9 mouse cellular contexts compared by ENCODE assay signal in the genomic region with DNA sequence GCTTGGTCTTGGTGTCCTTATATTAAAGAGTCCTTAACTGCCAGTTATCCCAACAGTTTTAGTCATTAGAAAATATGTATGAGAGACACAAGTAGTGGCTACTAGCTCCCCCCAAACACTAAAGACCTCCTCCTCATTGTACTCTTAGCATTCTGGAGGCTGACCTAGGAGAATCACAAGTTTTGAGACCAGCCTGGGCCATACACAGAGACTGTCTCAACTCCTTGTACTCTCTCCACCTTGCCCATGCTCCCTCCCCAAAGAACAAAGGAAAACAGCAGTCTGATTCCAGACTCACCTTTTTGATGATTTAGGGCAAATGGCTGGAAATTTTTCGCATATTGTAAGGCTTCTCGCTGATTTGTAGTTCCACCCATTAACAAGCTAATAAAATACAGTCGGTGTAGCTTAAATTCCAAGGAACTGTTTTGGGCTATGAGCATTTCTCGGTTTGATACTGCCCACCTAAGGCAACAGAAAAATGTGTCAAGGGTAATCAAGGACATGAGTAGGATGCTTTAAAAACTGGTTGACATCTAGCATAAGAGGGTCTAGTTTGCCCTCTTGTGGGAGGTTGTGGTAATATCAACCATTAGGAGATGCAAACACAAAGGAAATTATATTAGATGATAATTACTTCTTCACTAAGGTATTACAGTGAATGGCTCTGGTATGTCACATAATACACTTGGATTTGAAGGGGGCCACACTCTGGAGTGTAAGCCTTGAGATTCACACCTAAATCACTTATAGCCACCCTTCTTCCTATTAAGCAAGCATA. TPM values are rescaled to one million over a fixed set of nuclear protein-coding genes. Genes with fewer than 3 reads are reported as not detected.
DNase-seq lines count a peak whose midpoint lies in the region; ATAC-seq lines count a peak whose summit lies in the region.
"Had no signal": no experiment of that assay in that cellular context is flagged by ENCODE, and none has a peak within 500 bp of the region (broad histone marks: within the 10 kb centered on the region; RNA-seq: fewer than 3 reads in every experiment).

No protein-coding gene starts in this region.

- 87% methylated on average over 4 of the region's 4 CpGs for WGBS in midbrain, embryonic 11.5 days
- WGBS in midbrain, embryonic 10.5 days = 86% methylated on average over 4 of the region's 4 CpGs

- H3K27me3 ChIP-seq in midbrain, embryonic 11.5 days (ENCODE audit: control insufficient read depth, insufficient read depth, low read length) = no peaks in the 10 kb centered on the region
- no peaks in the 10 kb centered on the region for H3K27me3 ChIP-seq in midbrain, embryonic 10.5 days (ENCODE audit: low read depth, poor library complexity, severe bottlenecking)

- no peak overlapping the region for H3K27ac ChIP-seq in midbrain, embryonic 11.5 days (ENCODE audit: low read depth, low read length)
- H3K27ac ChIP-seq in midbrain, embryonic 10.5 days (replicated peaks) = no peak overlapping the region

- ATAC-seq in midbrain, embryonic 11.5 days (ENCODE audit: low FRiP score) = no peak
- ATAC-seq in inflammation-experienced regulatory T-cells, adult 6 months = peak; percentile 71

- H3K4me1 ChIP-seq in midbrain, embryonic 11.5 days (ENCODE audit: control insufficient read depth, insufficient read depth, low read length) = no peaks in the 10 kb centered on the region
- H3K4me1 ChIP-seq in midbrain, embryonic 10.5 days = no peaks in the 10 kb centered on the region

- peak; percentile 11 to 45 for DNase-seq in heart, adult 18-20 months
- DNase-seq in heart, postnatal 25 days (ENCODE audit: low spot score) = no peak
- peak; percentile 91 for DNase-seq in midbrain, embryonic 11.5 days (ENCODE audit: low spot score, missing footprints)
- DNase-seq in midbrain, embryonic 10.5 days (ENCODE audit: low spot score) = no peak
- peak; percentile 32 for DNase-seq in c-Kit-positive CD71-positive TER-119-negative erythroid progenitor cells, embryonic 14.5 days (ENCODE audit: low read depth)
- DNase-seq in thymus, postnatal 4 days = peak; percentile 36
- DNase-seq in gastrocnemius, postnatal 36 days = no peak

- H3K9me3 ChIP-seq in midbrain, embryonic 11.5 days (ENCODE audit: control insufficient read depth, low read length) = no peaks in the 10 kb centered on the region
- H3K9me3 ChIP-seq in midbrain, embryonic 10.5 days (replicated peaks) = no peaks in the 10 kb centered on the region

- intact Hi-C loops in heart, postnatal 25 days (cut with DNase I) = loop anchor here (5.0 kb wide), 2 partner anchors 232 to 252 kb away; no protein-coding TSS in a partner anchor
- intact Hi-C loops in gastrocnemius, postnatal 36 days (cut with DNase I) = loop anchor here (5.0 kb wide), 1 partner anchor 237 kb away; no protein-coding TSS in a partner anchor

- H3K4me2 ChIP-seq in midbrain, embryonic 11.5 days = no peak overlapping the region

- no peak overlapping the region for H3K9ac ChIP-seq in midbrain, embryonic 11.5 days (ENCODE audit: low read length)

- H3K4me3 ChIP-seq in midbrain, embryonic 11.5 days (ENCODE audit: low read depth, low read length) = no peak overlapping the region
- no peak overlapping the region for H3K4me3 ChIP-seq in midbrain, embryonic 10.5 days

- no peaks in the 10 kb centered on the region for H3K36me3 ChIP-seq in midbrain, embryonic 11.5 days (ENCODE audit: control insufficient read depth, insufficient read depth, low read length)
- H3K36me3 ChIP-seq in midbrain, embryonic 10.5 days = peaks cover 31% of the 10 kb centered on the region

RNA-seq across cellular contexts. Expression of gene Cd8a, which starts 25.8 kb away (rescaled TPM):
- total RNA-seq in heart, adult 18-20 months (2021) = 1 to 10 TPM in 1 of 2 experiments, under 1 TPM in 1; 0.20 to 2.6 TPM
- total RNA-seq in heart, postnatal 25 days (2021) = under 1 TPM in 1 of 2 experiments, not detected in 1; 0.13 TPM
- not detected in 2 replicates for polyA plus RNA-seq in midbrain, embryonic 11.5 days (2014; fragmentation: Nextera tagmentation; extraction: Ambion mirVana)
- polyA plus RNA-seq in midbrain, embryonic 10.5 days (2016; fragmentation: Nextera tagmentation; extraction: Ambion mirVana) = not detected in 2 replicates
- polyA plus RNA-seq in inflammation-experienced regulatory T-cells, adult 6 months (2017; shearing (Covaris generic)) = 1 to 10 TPM in 2 of 3 experiments, under 1 TPM in 1; 0.73 to 3.4 (median 1.2) TPM
- 1 to 10 TPM in 1 of 2 experiments, not detected in 1; 3.6 TPM for total RNA-seq in gastrocnemius, postnatal 36 days (2021)
- polyA plus RNA-seq: neural tube, embryonic 11.5 days had no signal

RNA-seq across cellular contexts. Expression of gene Rmnd5a, which starts 41.4 kb away (rescaled TPM):
- total RNA-seq in heart, adult 18-20 months (2021) = 10 to 100 TPM; 66.8 to 74.7 TPM
- total RNA-seq in heart, postnatal 25 days (2021) = 10 to 100 TPM; 65.8 to 72.8 TPM
- polyA plus RNA-seq in midbrain, embryonic 11.5 days (2014; fragmentation: Nextera tagmentation; extraction: Ambion mirVana) = 8.3 and 8.6 TPM in 2 replicates
- 8.4 and 9.2 TPM in 2 replicates for polyA plus RNA-seq in midbrain, embryonic 10.5 days (2016; fragmentation: Nextera tagmentation; extraction: Ambion mirVana)
- 10 to 100 TPM; 12.3 to 17.7 (median 13.4) TPM for polyA plus RNA-seq in inflammation-experienced regulatory T-cells, adult 6 months (2017; shearing (Covaris generic))
- 100 to 1,000 TPM in 1 of 2 experiments, 10 to 100 TPM in 1; 94.6 to 109 TPM for total RNA-seq in gastrocnemius, postnatal 36 days (2021)

Comparison
In these comparisons a context has a peak if more than half of its experiments do, and no peak if none do; other contexts are left out.
1. DNase-seq: peak in heart, adult 18-20 months (2 of 2), midbrain, embryonic 11.5 days (single experiment), c-Kit-positive CD71-positive TER-119-negative erythroid progenitor cells, embryonic 14.5 days (single experiment) and thymus, postnatal 4 days (single experiment); none in heart, postnatal 25 days (single experiment), midbrain, embryonic 10.5 days (single experiment) and gastrocnemius, postnatal 36 days (0 of 2).